Mouse (Mus musculus) skeletal muscle tissue, adult 2 months (tissue): ENCODE results near the gene Cmtm3.

Experiments used
- DNase-seq: peaks from one replicate; pipeline ENCODE4 v3.0.0-alpha.2; 2012; ENCODE audit warnings: low read depth, low spot score

The Cmtm3 gene

GRCm38 (mm10) chr8:104383296-104383695 is 44.1 kb downstream of the Cmtm3 start:
- peak; percentile 57 for DNase-seq

GRCm38 (mm10) chr8:104383977-104384376 is 44.8 kb downstream of the Cmtm3 start:
- no peak for DNase-seq

- no peak for DNase-seq
These were observed 47.5 kb downstream of the Cmtm3 start for GRCm38 (mm10) chr8:104386693-104387092.

- no peak for DNase-seq
These were observed 48.3 kb downstream of the Cmtm3 start for GRCm38 (mm10) chr8:104387501-104387900.

- DNase-seq, result peak; percentile 62
These were observed 48.8 kb downstream of the Cmtm3 start for GRCm38 (mm10) chr8:104387980-104388379.

- no peak for DNase-seq
These were observed 51.0 kb downstream of the Cmtm3 start for GRCm38 (mm10) chr8:104390245-104390644.

- DNase-seq, result no peak
These were observed 53.9 kb downstream of the Cmtm3 start for GRCm38 (mm10) chr8:104393139-104393538.

GRCm38 (mm10) chr8:104393767-104394166 is 54.6 kb downstream of the Cmtm3 start:
- no peak for DNase-seq

- no peak for DNase-seq
These were observed 55.8 kb downstream of the Cmtm3 start for GRCm38 (mm10) chr8:104394801-104395702.

GRCm38 (mm10) chr8:104395703-104396357 is 56.6 kb downstream of the Cmtm3 start, which contains the start of gene Cmtm4:
TSS of gene Cmtm4 (minus strand) at chr8:104395807.
- no peak for DNase-seq
